Mouse (Mus musculus): ENCODE data around the gene Cdca3. TPM values are rescaled to one million over a fixed set of nuclear protein-coding genes. Genes with fewer than 3 reads are reported as not detected.
A peak's percentile ranks its signal among the peaks of the same experiment; 100 is the strongest.

The Cdca3 gene
- polyA plus RNA-seq, 1 experiment: 1.4 TPM

DNA sequence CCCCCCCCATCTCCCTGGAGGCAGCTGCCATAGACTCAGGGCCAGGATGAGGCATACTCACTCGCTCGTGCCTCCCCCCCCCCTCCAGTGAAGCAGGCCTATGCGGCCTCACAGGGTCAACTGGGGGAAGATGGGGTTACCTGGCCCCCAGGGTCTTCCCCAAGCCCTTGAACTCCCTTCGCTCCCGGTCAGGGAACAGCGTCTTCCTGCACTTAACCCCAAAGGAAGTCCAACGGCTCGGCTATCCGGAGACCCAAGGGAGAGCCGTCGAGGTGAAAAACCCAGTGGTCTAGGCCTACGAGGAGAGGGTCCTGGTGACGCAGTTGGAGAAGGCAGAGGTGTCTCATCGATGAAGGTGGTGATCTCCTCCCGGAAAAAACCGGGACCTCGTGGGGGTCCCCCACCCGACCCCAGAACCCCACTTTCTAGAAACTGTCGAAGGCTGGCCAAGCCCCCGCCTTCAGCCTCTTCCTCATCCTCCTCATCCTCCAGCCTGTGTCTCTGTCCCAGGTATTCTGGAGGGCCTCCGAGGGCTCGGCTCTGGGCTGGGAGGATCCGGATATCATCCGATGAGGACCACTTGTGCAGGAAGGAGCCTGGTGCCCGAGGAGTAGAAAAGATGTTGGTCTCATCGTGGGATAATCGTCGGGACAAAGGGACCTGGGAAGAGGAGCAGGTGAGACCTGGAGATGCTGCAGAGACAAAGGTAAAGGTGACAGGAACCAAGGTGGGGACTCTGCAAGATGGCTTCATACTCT lies 29.4 kb downstream of the Cdca3 start:
- no peaks in the 10 kb centered on the region for H3K27me3 ChIP-seq (ENCODE audit: control insufficient read depth, insufficient read depth, low read length)
- no peak overlapping the region for H3K27ac ChIP-seq (ENCODE audit: insufficient read depth, low read length)
- no peak overlapping the region for H3K4me3 ChIP-seq (replicated peaks; ENCODE audit: insufficient read depth, low read depth, low read length)
- TF ChIP-seq CTCF (IDR thresholded peaks at IDR 0.05; ENCODE audit: borderline replicate concordance, insufficient read depth, low read depth, low read length) (no peak), POLR2A (IDR thresholded peaks at IDR 0.05; ENCODE audit: borderline replicate concordance, insufficient read depth, low read length) (no peak)
- 74% methylated on average over 28 of the region's 28 CpGs for WGBS
- DNase-seq: peak; percentile 33 to 44
- peaks cover 24% of the 10 kb centered on the region for H3K4me1 ChIP-seq (ENCODE audit: control insufficient read depth, insufficient read depth, low read length)

DNA sequence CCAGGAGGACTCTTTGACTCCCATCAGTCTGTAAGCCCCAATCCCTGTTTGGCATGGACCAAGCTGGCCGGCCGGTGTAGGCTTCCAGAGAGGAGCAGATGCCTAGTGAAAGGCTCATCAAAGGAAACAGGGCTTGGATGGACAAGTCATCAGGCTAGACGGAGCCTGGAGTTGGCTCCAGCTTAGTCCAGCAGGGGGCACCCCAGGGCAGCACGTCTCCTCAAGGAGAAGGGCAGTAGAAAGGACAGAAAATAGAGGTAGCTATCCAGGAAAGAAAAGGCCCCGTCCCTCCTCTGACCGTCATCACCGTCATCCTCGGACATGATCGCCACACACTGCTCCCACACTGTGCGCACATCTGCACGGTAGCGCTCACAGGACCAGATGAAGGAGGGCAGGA lies 30.4 kb downstream of the Cdca3 start:
- Histone ChIP-seq H3K27ac (ENCODE audit: insufficient read depth, low read length) (peak overlapping the region; percentile 94), H3K4me3 (replicated peaks; ENCODE audit: insufficient read depth, low read depth, low read length) (peak overlapping the region; percentile 54), H3K27me3 (ENCODE audit: control insufficient read depth, insufficient read depth, low read length) (no peaks in the 10 kb centered on the region), H3K4me1 (ENCODE audit: control insufficient read depth, insufficient read depth, low read length) (peaks cover 24% of the 10 kb centered on the region)
- DNase-seq: peak; percentile 90 to 94
- TF ChIP-seq CTCF (IDR thresholded peaks at IDR 0.05; ENCODE audit: borderline replicate concordance, insufficient read depth, low read depth, low read length): peak; percentile 89
- 0 out of 2 replicates have a peak, but pooled peaks have one; percentile 31 for TF ChIP-seq POLR2A (IDR thresholded peaks at IDR 0.05; ENCODE audit: borderline replicate concordance, insufficient read depth, low read length)
- WGBS: 3% methylated on average over 12 of the region's 12 CpGs

DNA sequence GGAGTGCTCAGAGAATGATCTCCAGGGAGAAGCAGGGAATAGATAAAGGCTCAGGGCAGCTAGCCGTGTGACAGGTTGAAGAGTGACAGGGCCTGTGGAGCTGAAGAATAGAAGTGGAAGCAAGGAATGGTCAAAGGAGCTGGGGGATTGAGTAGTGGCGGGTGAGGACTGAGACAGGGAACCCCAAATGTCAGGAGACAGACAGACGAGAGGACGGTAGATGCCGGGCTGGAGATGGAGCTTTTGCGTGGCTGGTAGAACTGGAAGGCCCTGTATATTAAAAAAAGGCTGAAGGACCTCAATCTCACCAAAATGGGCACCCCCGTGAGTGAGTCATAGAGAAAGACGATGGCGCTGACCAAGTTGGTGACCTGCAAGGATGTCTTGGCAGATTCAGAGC lies 31.2 kb downstream of the Cdca3 start:
- peak overlapping the region; percentile 94 for H3K27ac ChIP-seq (ENCODE audit: insufficient read depth, low read length)
- H3K4me3 ChIP-seq (replicated peaks; ENCODE audit: insufficient read depth, low read depth, low read length): no peak overlapping the region
- peak; percentile 33 to 51 for DNase-seq
- WGBS: 55% methylated on average over 9 of the region's 9 CpGs
- TF ChIP-seq POLR2A (IDR thresholded peaks at IDR 0.05; ENCODE audit: borderline replicate concordance, insufficient read depth, low read length): no peak
- TF ChIP-seq CTCF (IDR thresholded peaks at IDR 0.05; ENCODE audit: borderline replicate concordance, insufficient read depth, low read depth, low read length): no peak
- H3K4me1 ChIP-seq (ENCODE audit: control insufficient read depth, insufficient read depth, low read length): peaks cover 28% of the 10 kb centered on the region
- H3K27me3 ChIP-seq (ENCODE audit: control insufficient read depth, insufficient read depth, low read length): no peaks in the 10 kb centered on the region

DNA sequence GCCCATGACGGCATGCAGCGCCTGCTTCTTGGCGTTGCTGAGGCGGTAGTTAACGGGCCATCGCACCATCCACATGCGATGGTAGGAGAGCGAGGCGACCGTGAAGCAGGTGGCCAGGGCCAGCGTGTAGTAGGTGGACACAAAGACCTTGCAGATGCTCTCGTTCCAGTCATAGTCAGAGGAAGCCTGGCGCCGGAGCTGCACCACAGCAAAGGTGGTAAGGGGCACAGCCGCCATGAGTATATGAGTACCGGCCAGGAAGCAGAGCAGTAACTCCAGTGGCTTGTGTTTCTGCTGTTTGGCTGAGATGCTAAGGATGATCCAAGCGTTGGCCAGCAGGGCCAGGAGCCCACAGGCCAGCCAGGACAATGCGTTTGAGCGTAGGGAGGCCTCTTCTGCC lies 31.9 kb downstream of the Cdca3 start:
- WGBS: 13% methylated on average over 19 of the region's 19 CpGs
- no peak for TF ChIP-seq CTCF (IDR thresholded peaks at IDR 0.05; ENCODE audit: borderline replicate concordance, insufficient read depth, low read depth, low read length)
- no peak for TF ChIP-seq POLR2A (IDR thresholded peaks at IDR 0.05; ENCODE audit: borderline replicate concordance, insufficient read depth, low read length)
- H3K4me1 ChIP-seq (ENCODE audit: control insufficient read depth, insufficient read depth, low read length): peaks cover 26% of the 10 kb centered on the region
- peak; percentile 50 to 66 for DNase-seq
- no peaks in the 10 kb centered on the region for H3K27me3 ChIP-seq (ENCODE audit: control insufficient read depth, insufficient read depth, low read length)
- H3K27ac ChIP-seq (ENCODE audit: insufficient read depth, low read length): peak overlapping the region; percentile 24; the same call in 1 of the 2 replicates
- peak overlapping the region; percentile 23 for H3K4me3 ChIP-seq (replicated peaks; ENCODE audit: insufficient read depth, low read depth, low read length)

DNA sequence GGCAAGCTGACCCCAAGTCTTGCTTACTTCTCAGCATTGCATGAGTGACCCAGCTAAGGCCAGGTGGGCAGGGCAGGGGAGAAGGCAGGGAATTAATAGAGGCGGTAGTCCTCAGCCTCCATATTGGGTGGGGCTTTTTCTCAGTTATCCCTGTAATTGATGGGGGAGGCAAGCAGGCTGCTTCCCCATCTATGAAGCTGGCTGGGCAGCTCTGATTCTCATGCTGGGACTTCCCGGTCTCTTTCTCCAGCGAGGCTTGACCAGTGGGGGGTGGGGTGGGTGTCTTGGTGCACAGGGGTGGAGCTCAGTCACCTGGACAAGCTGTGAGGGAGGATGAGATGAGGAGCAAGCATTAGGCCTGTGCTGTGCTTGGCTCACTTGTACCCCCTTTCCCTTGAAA lies 32.5 kb downstream of the Cdca3 start:
- 0 out of 2 replicates have a peak, but pooled peaks have one; percentile 6 for TF ChIP-seq POLR2A (IDR thresholded peaks at IDR 0.05; ENCODE audit: borderline replicate concordance, insufficient read depth, low read length)
- TF ChIP-seq CTCF (IDR thresholded peaks at IDR 0.05; ENCODE audit: borderline replicate concordance, insufficient read depth, low read depth, low read length): no peak
- 6% methylated on average over 3 of the region's 3 CpGs for WGBS
- Histone ChIP-seq H3K27ac (ENCODE audit: insufficient read depth, low read length) (peak overlapping the region; percentile 98; the same call in 1 of the 2 replicates), H3K4me3 (replicated peaks; ENCODE audit: insufficient read depth, low read depth, low read length) (peak overlapping the region; percentile 100), H3K4me1 (ENCODE audit: control insufficient read depth, insufficient read depth, low read length) (peaks cover 26% of the 10 kb centered on the region), H3K27me3 (ENCODE audit: control insufficient read depth, insufficient read depth, low read length) (no peaks in the 10 kb centered on the region)
- peak; percentile 39 to 54 for DNase-seq

DNA sequence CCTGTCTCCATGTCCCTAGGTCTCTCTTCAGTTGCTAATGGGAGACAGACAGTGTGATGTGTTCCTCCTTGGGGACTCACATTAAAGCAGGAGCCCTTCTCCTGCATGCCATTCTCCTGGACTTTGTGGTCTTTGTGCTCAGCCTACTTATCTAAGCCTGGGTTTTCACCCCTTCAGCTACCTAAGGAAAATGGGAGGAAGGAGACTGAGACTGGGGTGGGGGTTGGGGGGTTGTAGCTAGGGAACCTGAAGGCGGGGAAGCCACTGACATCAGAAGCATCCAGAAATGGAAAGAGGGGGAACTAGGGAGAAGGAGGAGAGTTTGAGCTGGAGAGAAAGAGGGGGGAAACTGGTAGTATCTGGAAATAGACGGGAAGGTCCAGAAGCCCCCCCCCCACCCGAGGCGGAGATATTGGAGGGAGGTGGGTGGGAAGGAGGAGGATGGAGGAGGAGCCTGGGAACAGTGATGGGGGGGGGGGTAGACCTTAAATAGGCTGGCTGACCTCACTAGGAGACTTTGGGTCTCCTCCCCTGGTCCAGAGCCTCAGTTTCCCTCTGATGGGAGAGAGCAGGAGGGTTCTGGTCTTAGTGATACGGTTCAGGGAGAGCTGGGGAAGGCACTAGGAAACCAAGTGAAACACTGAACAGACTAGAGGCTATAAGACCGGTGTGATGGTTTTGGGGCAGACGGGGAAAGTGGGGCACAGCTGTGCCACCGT lies 33.2 kb downstream of the Cdca3 start:
- Histone ChIP-seq H3K4me1 (ENCODE audit: control insufficient read depth, insufficient read depth, low read length) (peaks cover 26% of the 10 kb centered on the region), H3K4me3 (replicated peaks; ENCODE audit: insufficient read depth, low read depth, low read length) (peak overlapping the region; percentile 100), H3K27me3 (ENCODE audit: control insufficient read depth, insufficient read depth, low read length) (no peaks in the 10 kb centered on the region), H3K27ac (ENCODE audit: insufficient read depth, low read length) (peak overlapping the region; percentile 98)
- WGBS: 2% methylated on average over 8 of the region's 8 CpGs
- DNase-seq: peak; percentile 35 to 43
- TF ChIP-seq POLR2A (IDR thresholded peaks at IDR 0.05; ENCODE audit: borderline replicate concordance, insufficient read depth, low read length) (0 out of 2 replicates have a peak, but pooled peaks have one; percentile 27), CTCF (IDR thresholded peaks at IDR 0.05; ENCODE audit: borderline replicate concordance, insufficient read depth, low read depth, low read length) (no peak)

DNA sequence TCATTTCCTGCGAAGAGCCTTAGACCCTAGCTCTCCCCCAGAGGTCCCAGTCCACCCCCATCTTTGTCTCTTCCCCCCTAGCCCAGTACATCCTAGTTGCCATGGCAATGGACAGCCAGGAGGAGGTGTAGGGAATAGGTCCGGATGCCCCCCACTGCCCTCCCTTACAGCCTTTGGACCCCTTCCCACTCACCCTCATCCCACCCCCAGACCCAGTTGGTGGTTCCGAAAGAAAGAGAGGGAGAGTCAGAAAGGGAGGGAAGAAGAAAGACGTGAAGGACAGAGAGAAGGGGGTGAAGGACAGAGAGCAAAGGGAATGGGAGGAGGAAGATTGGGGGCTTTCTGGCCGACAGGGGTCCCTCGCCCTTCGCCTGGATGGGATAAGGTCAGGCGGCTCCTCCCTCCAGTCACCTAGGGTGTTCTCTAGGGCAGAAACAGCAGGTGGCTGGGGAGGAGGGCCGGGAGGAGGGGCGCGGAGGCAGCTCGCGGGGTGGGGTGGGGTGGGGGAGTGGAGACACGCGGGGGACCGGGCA lies 33.8 kb downstream of the Cdca3 start:
- no peaks in the 10 kb centered on the region for H3K27me3 ChIP-seq (ENCODE audit: control insufficient read depth, insufficient read depth, low read length)
- H3K4me3 ChIP-seq (replicated peaks; ENCODE audit: insufficient read depth, low read depth, low read length): peak overlapping the region; percentile 100
- peaks cover 26% of the 10 kb centered on the region for H3K4me1 ChIP-seq (ENCODE audit: control insufficient read depth, insufficient read depth, low read length)
- TF ChIP-seq CTCF (IDR thresholded peaks at IDR 0.05; ENCODE audit: borderline replicate concordance, insufficient read depth, low read depth, low read length) (no peak), POLR2A (IDR thresholded peaks at IDR 0.05; ENCODE audit: borderline replicate concordance, insufficient read depth, low read length) (0 out of 2 replicates have a peak, but pooled peaks have one; percentile 6)
- DNase-seq: peak; percentile 52 to 63
- 0% methylated on average over 10 of the region's 16 CpGs for WGBS
- H3K27ac ChIP-seq (ENCODE audit: insufficient read depth, low read length): peak overlapping the region; percentile 98

Data from cerebellum, adult 2 months (tissue).